Mouse (Mus musculus) hindbrain, embryonic 15.5 days (tissue): ENCODE data around the gene Nuak1. TPM values are rescaled to one million over a fixed set of nuclear protein-coding genes. Genes with fewer than 3 reads are reported as not detected.

Source experiments
- ATAC-seq: fragments of 200-750 bp; cut with Nextera tagmentation; 2 replicates; pipeline ENCODE4 v1.8.0; 2017; ENCODE audit warnings: low read depth, moderate number of reproducible peaks, moderate TSS enrichment; ENCODE audit not compliant: low FRiP score
- H3K27ac ChIP-seq: fragments of 300-500 bp; sonication (generic); replicated peaks from 2 replicates; pipeline ENCODE4 v1.5.1; 2015; ENCODE audit warnings: mild to moderate bottlenecking, inconsistent platforms
- H3K27me3 ChIP-seq: fragments of 300-500 bp; sonication (generic); 2 replicates; pipeline ENCODE4 v1.6.1; 2015; ENCODE audit warnings: control low read depth, inconsistent platforms
- H3K36me3 ChIP-seq: fragments of 300-500 bp; sonication (generic); 2 replicates; pipeline ENCODE4 v1.6.1; 2015; ENCODE audit warnings: control low read depth, inconsistent platforms
- H3K4me1 ChIP-seq: fragments of 300-500 bp; sonication (generic); replicated peaks from 2 replicates; pipeline ENCODE4 v1.6.1; 2015; ENCODE audit warnings: control low read depth, inconsistent platforms
- H3K4me2 ChIP-seq: fragments of 300-500 bp; sonication (generic); 2 replicates; pipeline ENCODE4 v1.6.1; 2015; ENCODE audit warnings: moderate library complexity, mild to moderate bottlenecking, inconsistent platforms
- H3K4me3 ChIP-seq: fragments of 300-500 bp; sonication (generic); 2 replicates; pipeline ENCODE4 v1.5.1; 2015; ENCODE audit warnings: mild to moderate bottlenecking, inconsistent platforms
- H3K9ac ChIP-seq: fragments of 300-500 bp; sonication (generic); 2 replicates; pipeline ENCODE4 v1.6.1; 2015; ENCODE audit warnings: inconsistent platforms
- H3K9me3 ChIP-seq: fragments of 300-500 bp; sonication (generic); 2 replicates; pipeline ENCODE4 v1.6.1; 2016; ENCODE audit warnings: control low read depth, inconsistent platforms
- WGBS: fragments of 180-500 bp; shearing (Covaris S2); methylation state at CpG from one replicate; pipeline ENCODE4 v1.1.7; 2015; 5-methylcytosine and 5-hydroxymethylcytosine counted together
- polyA plus RNA-seq: library from polyadenylated mRNA; unstranded; fragments of >200 nt; fragmentation: Nextera tagmentation; extraction: Ambion mirVana; gene quantifications from 2 replicates; pipeline ENCODE4 v1.2.1, GENCODE M21; 2015

The Nuak1 gene
- polyA plus RNA-seq, 1 experiment from 2014 or later = 5.2 TPM

GRCm38 (mm10) chr10:84386625-84387242, 53.7 kb downstream of the Nuak1 start:
- Histone ChIP-seq H3K27ac (no peak overlapping the region), H3K4me1 (peaks cover 55% of the 10 kb centered on the region), H3K27me3 (no peaks in the 10 kb centered on the region), H3K9me3 (no peaks in the 10 kb centered on the region), H3K4me3 (no peak overlapping the region), H3K9ac (no peak overlapping the region), H3K4me2 (no peak overlapping the region), H3K36me3 (peaks cover 3% of the 10 kb centered on the region; the same call in 1 of the 2 replicates)
- WGBS = 61% methylated on average over 13 of the region's 13 CpGs
- no peak for ATAC-seq

- H3K27ac ChIP-seq = no peak overlapping the region
- H3K9ac ChIP-seq = no peak overlapping the region
- no peak overlapping the region for H3K4me3 ChIP-seq
- H3K27me3 ChIP-seq = no peaks in the 10 kb centered on the region
- ATAC-seq = no peak
- 47% methylated on average over 3 of the region's 3 CpGs for WGBS
- H3K4me2 ChIP-seq = no peak overlapping the region
- H3K36me3 ChIP-seq = no peaks in the 10 kb centered on the region
- peaks cover 55% of the 10 kb centered on the region for H3K4me1 ChIP-seq
- no peaks in the 10 kb centered on the region for H3K9me3 ChIP-seq
Observed at GRCm38 (mm10) chr10:84386214-84386613, 54.2 kb downstream of the Nuak1 start.

GRCm38 (mm10) chr10:84384761-84385160, 55.6 kb downstream of the Nuak1 start:
- Histone ChIP-seq H3K27me3 (no peaks in the 10 kb centered on the region), H3K27ac (no peak overlapping the region), H3K4me3 (no peak overlapping the region), H3K4me1 (peaks cover 53% of the 10 kb centered on the region), H3K4me2 (no peak overlapping the region), H3K9me3 (no peaks in the 10 kb centered on the region), H3K9ac (no peak overlapping the region), H3K36me3 (no peaks in the 10 kb centered on the region)
- ATAC-seq = no peak
- 77% methylated on average over 9 of the region's 9 CpGs for WGBS

- WGBS = 15% methylated on average over 17 of the region's 17 CpGs
- Histone ChIP-seq H3K9me3 (no peaks in the 10 kb centered on the region), H3K4me2 (no peak overlapping the region), H3K27me3 (no peaks in the 10 kb centered on the region), H3K27ac (peak overlapping the region; percentile 49; the same call in 1 of the 2 replicates), H3K36me3 (0 out of 2 replicates have a peak, but pooled peaks cover 3% of the 10 kb centered on the region), H3K9ac (no peak overlapping the region), H3K4me1 (peaks cover 37% of the 10 kb centered on the region), H3K4me3 (no peak overlapping the region)
- ATAC-seq = peak; percentile 64
Observed at GRCm38 (mm10) chr10:84382900-84383883, 57.2 kb downstream of the Nuak1 start.

GRCm38 (mm10) chr10:84381276-84381798, 59.1 kb downstream of the Nuak1 start:
- no peak overlapping the region for H3K27ac ChIP-seq
- ATAC-seq = no peak

GRCm38 (mm10) chr10:84379366-84379765, 61.0 kb downstream of the Nuak1 start:
- peaks cover 13% of the 10 kb centered on the region for H3K4me1 ChIP-seq
- WGBS = 97% methylated on average over 1 of the region's 1 CpGs
- no peak for ATAC-seq

More at GRCm38 (mm10) chr10:84381276-84381798, 59.1 kb downstream of the Nuak1 start:
- H3K4me3 ChIP-seq = no peak overlapping the region
- H3K9ac ChIP-seq = no peak overlapping the region
- no peaks in the 10 kb centered on the region for H3K9me3 ChIP-seq
- peaks cover 18% of the 10 kb centered on the region for H3K4me1 ChIP-seq
- H3K4me2 ChIP-seq = no peak overlapping the region
- peaks cover 3% of the 10 kb centered on the region; the same call in 1 of the 2 replicates for H3K36me3 ChIP-seq
- 85% methylated on average over 2 of the region's 2 CpGs for WGBS
- no peaks in the 10 kb centered on the region for H3K27me3 ChIP-seq

GRCm38 (mm10) chr10:84377956-84378355, 62.4 kb downstream of the Nuak1 start:
- Histone ChIP-seq H3K36me3 (peaks cover 19% of the 10 kb centered on the region; the same call in 1 of the 2 replicates), H3K4me3 (no peak overlapping the region), H3K9me3 (no peaks in the 10 kb centered on the region), H3K9ac (no peak overlapping the region), H3K4me1 (peaks cover 3% of the 10 kb centered on the region), H3K4me2 (no peak overlapping the region), H3K27me3 (no peaks in the 10 kb centered on the region), H3K27ac (no peak overlapping the region)
- 95% methylated on average over 11 of the region's 11 CpGs for WGBS
- no peak for ATAC-seq

More at GRCm38 (mm10) chr10:84379366-84379765, 61.0 kb downstream of the Nuak1 start:
- no peaks in the 10 kb centered on the region for H3K9me3 ChIP-seq
- H3K9ac ChIP-seq = no peak overlapping the region
- no peak overlapping the region for H3K4me3 ChIP-seq
- no peak overlapping the region for H3K27ac ChIP-seq
- H3K36me3 ChIP-seq = peaks cover 11% of the 10 kb centered on the region; the same call in 1 of the 2 replicates
- no peaks in the 10 kb centered on the region for H3K27me3 ChIP-seq
- H3K4me2 ChIP-seq = no peak overlapping the region

- H3K9ac ChIP-seq = no peak overlapping the region
- 93% methylated on average over 5 of the region's 5 CpGs for WGBS
- ATAC-seq = no peak
- peaks cover 19% of the 10 kb centered on the region; the same call in 1 of the 2 replicates for H3K36me3 ChIP-seq
- H3K4me1 ChIP-seq = peaks cover 17% of the 10 kb centered on the region
- no peak overlapping the region for H3K27ac ChIP-seq
- no peak overlapping the region for H3K4me3 ChIP-seq
- no peak overlapping the region for H3K4me2 ChIP-seq
- no peaks in the 10 kb centered on the region for H3K9me3 ChIP-seq
- no peaks in the 10 kb centered on the region for H3K27me3 ChIP-seq
Observed at GRCm38 (mm10) chr10:84376346-84376745, 64.1 kb downstream of the Nuak1 start.

- Histone ChIP-seq H3K4me2 (no peak overlapping the region), H3K4me3 (no peak overlapping the region), H3K4me1 (peaks cover 19% of the 10 kb centered on the region), H3K27ac (no peak overlapping the region), H3K9ac (no peak overlapping the region), H3K36me3 (peaks cover 19% of the 10 kb centered on the region; the same call in 1 of the 2 replicates), H3K9me3 (no peaks in the 10 kb centered on the region), H3K27me3 (no peaks in the 10 kb centered on the region)
- ATAC-seq = no peak
- 96% methylated on average over 18 of the region's 18 CpGs for WGBS
Observed at GRCm38 (mm10) chr10:84374996-84375395, 65.4 kb downstream of the Nuak1 start.

- Histone ChIP-seq H3K9me3 (no peaks in the 10 kb centered on the region), H3K36me3 (peaks cover 16% of the 10 kb centered on the region; the same call in 1 of the 2 replicates), H3K9ac (no peak overlapping the region), H3K4me3 (no peak overlapping the region), H3K4me1 (peaks cover 19% of the 10 kb centered on the region), H3K27ac (no peak overlapping the region), H3K27me3 (no peaks in the 10 kb centered on the region), H3K4me2 (no peak overlapping the region)
- 81% methylated on average over 2 of the region's 2 CpGs for WGBS
- no peak for ATAC-seq
Observed at GRCm38 (mm10) chr10:84373476-84373875, 66.9 kb downstream of the Nuak1 start.

GRCm38 (mm10) chr10:84372161-84373095, 68.0 kb downstream of the Nuak1 start:
- no peak overlapping the region for H3K4me3 ChIP-seq
- no peaks in the 10 kb centered on the region for H3K27me3 ChIP-seq
- no peaks in the 10 kb centered on the region for H3K9me3 ChIP-seq
- no peak overlapping the region for H3K9ac ChIP-seq
- no peak overlapping the region; the same call in 1 of the 2 replicates for H3K27ac ChIP-seq
- H3K4me2 ChIP-seq = peak overlapping the region; percentile 28
- peaks cover 16% of the 10 kb centered on the region; the same call in 1 of the 2 replicates for H3K36me3 ChIP-seq
- peak; percentile 86 for ATAC-seq
- whole genome bisulfite sequencing = 27% methylated on average over 18 of the region's 18 CpGs
- peaks cover 19% of the 10 kb centered on the region for H3K4me1 ChIP-seq
